Mouse (Mus musculus): ENCODE measurements around the gene Srebf2. TPM values are rescaled to one million over a fixed set of nuclear protein-coding genes. Genes with fewer than 3 reads are reported as not detected.
"Not testable (repeated sequence)": the region's sequence is repeated elsewhere in the genome, so short reads cannot be mapped to it uniquely, and the experiment has no call there.

Srebf2 gene
- total RNA-seq (2021), result 10 to 100 TPM; 37.0 to 42.8 TPM
- long read RNA-seq, experiment 1, full-length matches to known transcripts, result 17 of 28 reads
- long read RNA-seq, experiment 1, partial matches to known transcripts, result 5 of 28 reads
- long read RNA-seq, experiment 1, other reads (novel, unspliced or antisense), result 6 of 28 reads
- long read RNA-seq, experiment 2, full-length matches to known transcripts, result 14 of 24 reads
- long read RNA-seq, experiment 2, partial matches to known transcripts, result 6 of 24 reads
- long read RNA-seq, experiment 2, other reads (novel, unspliced or antisense), result 4 of 24 reads

DNA sequence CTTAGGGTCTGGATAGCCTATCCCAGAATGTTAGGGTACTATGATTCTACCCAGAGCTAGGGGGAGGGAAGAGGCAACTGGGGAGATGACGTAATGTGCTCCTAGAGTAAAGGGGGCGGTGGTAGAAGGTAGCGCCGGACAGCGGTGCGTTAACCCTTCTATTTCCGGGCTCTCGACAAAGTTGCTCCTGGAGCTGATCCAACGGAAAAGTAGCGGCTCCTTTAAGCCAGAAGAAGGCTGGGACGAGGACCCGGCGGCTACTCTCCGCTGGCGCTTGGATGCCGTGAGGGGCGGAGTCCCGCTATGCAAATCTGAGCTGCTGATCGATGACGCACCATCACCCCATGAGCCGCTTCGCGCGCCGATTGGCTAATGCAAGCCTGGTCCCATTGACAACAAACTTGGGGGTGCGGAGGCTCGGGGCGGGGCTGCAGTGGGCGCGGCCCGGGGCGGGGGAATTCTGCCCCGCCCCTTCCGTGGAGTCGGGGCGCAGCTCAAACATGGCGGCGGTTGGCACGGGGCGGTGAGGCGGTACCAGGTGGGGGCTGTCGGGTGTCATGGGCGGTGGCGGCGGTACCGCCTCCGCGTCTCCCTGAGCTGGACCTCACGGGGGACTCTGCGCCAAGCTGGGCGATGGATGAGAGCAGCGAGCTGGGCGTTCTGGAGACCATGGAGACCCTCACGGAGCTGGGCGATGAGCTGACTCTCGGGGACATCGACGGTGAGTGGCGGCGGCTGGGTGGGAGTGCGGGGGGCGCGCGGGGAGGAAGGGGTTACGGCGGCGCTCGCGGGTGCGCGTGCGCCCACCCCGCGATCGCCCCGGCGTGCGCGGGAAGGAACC, at the start of gene Srebf2:
Gene Srebf2 (plus strand): TSS at position 412 of the 841 bp plus-strand sequence.
- DNase-seq, result peak; percentile 96

- DNase-seq, result peak; percentile 73
Measured at GRCm38 (mm10) chr15:82106953-82107555, 39.9 kb upstream of the Srebf2 start.

DNA sequence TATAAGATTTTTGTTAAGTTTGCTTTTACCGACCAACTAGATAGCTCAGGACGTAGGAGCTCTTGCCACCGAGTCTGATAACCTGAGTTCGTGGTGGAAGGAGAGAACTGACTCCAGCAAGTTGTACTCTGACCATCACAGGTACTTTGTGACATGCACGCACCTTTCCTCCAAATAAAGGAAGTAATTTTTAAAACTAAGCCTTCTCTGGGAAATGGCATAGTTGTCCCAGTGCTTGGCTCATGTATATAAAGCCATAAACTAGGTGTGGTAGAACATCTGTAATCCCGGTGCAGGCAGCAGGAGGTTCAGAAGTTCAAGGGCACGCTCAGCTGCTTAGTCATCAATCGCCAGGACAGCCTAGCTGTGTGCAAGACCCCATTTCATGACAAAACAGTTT, 26.4 kb upstream of the Srebf2 start:
- no peak for DNase-seq

GRCm38 (mm10) chr15:82126690-82127089, 20.3 kb upstream of the Srebf2 start:
- DNase-seq, result not testable (repeated sequence)

GRCm38 (mm10) chr15:82127426-82128374, 19.3 kb upstream of the Srebf2 start, which contains the start of gene Ccdc134:
Gene Ccdc134, plus strand, starts transcription at chr15:82127922.
- peak; percentile 97 for DNase-seq

DNA sequence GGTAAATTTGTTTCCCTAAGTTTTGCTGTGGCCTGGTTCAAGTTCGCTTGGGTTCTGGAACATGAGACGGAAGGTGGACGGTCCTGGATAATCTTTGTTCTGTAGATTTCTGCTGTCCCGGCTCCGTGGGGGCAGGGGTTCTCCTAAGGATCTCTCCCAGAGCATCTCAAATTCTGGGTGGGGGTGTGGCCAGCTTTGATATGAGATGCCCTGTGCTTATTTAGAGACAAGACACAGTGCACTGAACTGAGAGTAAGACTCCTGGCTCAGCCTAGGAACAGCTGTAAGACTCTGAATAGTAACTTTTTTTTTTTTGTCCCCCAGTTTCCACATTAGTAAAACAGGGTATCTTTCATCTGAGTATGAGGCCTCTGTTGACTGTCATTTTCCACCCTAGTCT, 18.6 kb upstream of the Srebf2 start:
- no peak for DNase-seq

DNA sequence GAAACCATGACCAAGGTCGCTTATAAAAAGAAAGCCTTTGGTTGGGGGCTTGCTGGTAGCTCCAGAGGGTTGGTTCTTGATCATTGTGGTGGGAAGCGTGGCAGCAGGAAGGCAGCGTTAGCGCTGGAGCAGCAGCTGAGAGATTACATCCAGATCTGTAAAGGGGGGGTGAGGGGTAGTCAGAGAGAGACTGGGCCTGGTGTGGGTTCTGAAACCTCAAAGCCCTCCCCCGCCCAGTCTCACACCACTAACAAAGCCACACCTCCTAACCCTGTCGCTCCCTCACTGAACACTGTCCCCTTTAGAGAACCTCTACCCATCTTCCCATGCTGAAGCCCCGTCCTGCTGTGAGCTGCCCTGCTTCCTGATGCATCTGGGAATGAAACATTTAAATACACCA, 16.4 kb upstream of the Srebf2 start:
- no peak for DNase-seq

DNA sequence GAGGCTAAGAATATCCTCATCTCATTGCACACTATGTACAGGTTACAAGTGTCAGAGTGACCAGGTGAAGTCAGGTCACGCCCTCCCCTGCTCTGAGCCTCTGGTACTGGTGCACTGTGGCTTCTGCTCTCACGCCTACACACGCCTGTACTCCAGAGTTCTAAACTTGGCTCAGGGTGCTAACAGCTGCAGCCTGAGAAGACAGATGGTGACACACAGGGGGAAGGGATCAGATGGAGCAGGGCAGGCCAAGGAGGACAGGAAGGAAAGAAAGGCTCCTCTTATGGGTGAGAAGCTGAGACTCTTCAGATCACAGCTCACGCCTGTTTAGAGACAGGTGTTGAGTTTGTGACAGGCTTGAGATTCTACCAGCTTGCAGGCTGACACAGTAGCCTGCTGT, 11.6 kb upstream of the Srebf2 start:
- peak; percentile 42 for DNase-seq

- DNase-seq, result peak; percentile 64
Measured at GRCm38 (mm10) chr15:82138565-82138964, 8.4 kb upstream of the Srebf2 start.

DNA sequence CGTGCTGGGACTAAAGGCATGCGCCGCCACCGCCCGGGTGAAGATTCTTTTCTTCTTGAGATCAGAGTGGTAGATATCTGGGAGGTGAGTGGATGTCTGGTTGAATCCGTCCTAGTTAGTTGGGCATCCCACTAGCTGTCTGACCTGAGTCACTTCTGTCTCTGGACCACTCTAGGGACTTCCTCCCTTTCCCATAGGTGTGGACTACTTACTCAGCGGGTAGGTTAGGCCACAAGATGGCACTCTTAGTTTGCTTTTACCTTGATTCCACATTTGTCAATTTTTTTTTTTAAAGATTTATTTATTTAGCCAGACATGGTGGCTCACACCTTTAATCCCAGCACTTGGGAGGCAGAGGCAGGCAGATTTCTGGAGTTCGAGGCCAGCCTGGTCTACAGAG, 7.8 kb upstream of the Srebf2 start:
- DNase-seq, result no peak

- DNase-seq, result no peak
Measured at GRCm38 (mm10) chr15:82140355-82140754, 6.6 kb upstream of the Srebf2 start.

DNA sequence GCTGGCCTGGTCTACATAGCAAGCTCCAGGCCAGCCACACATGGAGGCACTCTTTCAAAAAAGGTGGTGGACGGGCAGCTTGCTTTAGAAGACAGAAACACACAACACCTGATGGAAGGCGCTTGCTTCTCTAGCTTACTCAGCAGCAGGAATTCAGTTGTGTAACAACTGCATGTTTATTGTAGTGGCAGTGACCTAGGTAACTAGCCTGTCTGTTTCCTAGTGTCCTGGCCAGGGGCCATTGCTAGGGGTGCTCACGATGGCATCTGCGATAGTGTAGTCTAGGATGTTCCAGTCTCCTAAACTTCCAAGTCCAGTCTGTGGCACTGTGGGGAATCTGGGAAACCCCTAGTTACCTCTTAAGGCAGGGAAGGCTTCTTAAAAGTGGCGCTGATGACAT, 2.8 kb upstream of the Srebf2 start:
- DNase-seq, result no peak

GRCm38 (mm10) chr15:82145408-82145807, 1.6 kb upstream of the Srebf2 start:
- DNase-seq, result no peak

DNA sequence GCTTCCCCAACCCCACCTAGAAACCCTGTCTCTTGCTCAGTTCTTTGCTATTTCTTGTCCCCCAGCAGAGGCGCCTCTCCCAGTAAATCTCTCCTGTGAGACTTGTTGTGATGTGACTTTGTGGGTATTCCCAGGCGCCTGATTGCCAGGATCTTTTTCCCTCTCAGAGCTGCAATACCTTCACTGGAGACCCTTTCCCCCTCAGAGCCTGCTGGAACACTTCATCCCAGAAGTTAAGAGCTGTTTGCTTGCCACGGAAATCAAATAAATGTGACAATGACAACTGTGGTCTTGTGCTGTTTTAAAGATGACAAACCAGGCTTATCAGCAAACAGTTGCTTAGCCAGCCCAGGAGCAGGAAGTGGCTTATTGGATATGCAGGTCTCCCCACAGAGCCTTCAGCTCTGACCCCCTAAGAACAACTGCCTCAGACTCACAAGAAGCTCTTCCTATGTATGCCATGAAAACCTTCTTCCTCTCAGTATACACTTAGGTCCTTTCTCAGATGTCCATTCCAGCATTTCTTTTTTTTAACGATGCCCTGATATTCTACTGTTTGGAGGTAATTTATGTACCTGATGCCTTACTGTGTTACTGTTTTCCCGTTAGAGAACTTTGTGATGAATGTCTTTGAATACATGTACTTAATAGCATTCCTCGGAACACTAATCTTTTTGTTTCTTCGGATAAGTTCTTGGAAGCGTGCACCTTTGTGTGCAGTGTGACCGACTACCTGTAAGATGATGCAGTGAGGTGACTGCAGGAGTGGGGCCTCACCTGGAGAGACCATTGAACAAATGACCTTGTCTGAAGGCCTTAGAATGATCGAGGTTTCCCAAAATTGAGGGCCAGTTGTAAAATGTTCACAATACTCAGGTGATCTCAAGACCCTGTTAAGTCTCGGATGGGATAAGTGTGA, 871 bp upstream of the Srebf2 start:
- no peak for DNase-seq

DNA sequence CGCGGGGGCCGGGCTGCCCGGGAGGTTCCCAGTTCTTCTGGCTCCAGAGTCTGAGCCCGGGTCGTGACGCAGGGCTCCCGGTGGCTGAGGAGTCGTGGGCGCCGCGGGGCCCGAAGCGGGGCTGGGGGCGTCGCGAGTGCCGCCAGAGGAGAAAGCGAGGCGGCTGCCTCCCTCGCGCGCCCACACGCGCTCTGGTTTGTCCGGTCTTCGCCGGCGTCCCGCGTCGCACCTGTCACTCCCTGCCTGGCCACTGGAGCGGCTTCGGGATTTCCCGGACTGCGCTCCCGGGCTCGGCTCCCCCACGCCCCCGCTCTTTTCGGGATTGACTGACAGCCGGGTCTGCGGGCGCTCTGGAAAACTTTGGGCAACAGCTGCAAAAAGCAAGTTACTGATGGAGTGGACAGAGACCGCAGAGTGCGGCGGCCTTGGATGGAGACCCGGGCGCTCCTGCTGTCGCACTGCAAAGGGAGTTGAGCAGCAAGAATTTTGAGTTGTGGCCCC, 680 bp downstream of the Srebf2 start:
- peak; percentile 74 for DNase-seq

- DNase-seq, result no peak
Measured at GRCm38 (mm10) chr15:82148510-82148911, 1.5 kb downstream of the Srebf2 start.

- no peak for DNase-seq
Measured at GRCm38 (mm10) chr15:82150042-82150441, 3.1 kb downstream of the Srebf2 start.

DNA sequence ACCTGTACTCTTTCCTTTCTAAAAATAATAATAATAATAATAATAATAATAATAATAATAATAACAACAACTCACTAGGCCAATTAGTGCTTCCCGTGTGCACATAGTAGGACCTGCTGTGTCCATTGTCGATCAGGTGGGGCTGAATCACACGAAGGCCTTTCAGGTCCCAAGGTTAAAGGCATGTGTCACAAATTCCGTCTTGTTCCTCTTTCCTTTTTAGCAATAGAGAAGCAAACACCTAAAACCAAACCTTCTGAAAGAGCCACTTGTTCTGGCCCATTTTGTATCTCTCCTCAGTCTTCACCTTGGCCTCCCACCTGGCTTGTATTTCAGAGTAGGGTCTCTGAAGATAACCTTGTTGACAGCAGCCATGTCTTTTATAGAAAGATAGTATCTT, 4.2 kb downstream of the Srebf2 start:
- no peak for DNase-seq

DNA sequence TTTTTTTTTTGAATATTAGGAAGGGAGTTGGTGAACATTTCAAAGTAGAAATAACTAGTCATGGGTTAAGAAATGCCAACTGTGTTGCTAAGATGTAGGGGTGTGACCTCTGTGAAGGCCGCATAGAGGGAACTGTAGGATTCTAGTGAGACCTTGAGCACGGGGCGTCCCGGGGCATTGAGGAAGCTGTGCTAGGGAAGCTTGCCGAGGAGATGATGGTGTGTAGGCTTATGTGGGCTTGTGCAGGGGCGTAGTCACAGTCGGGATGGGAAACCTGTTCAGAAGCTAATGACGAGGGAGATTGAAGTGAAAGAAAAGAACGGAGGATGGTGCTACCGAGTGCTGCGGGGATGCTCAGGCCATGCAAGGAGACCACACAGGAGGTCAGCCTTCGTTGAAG, 5.0 kb downstream of the Srebf2 start:
- no peak for DNase-seq

- DNase-seq, result no peak
Measured at GRCm38 (mm10) chr15:82152435-82152834, 5.5 kb downstream of the Srebf2 start.

DNA sequence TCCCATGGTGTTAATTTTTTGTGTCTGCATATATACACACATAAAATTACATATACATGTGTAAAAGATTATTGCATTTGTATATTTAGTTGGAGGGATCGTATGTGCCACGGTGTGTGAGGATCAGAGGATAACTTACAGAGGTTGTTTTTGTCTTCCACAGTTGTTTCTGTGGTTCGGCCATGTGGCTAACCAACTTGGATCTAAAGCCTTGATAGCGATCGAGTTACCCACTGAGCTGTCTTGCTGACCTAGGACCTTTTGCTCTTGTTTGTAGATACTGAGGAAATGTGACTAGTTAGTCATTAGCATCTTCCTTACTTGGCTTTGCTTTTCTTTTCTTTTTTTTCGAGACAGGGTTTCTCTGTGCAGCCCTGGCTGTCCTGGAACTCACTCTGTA, 9.3 kb downstream of the Srebf2 start:
- DNase-seq, result no peak
